Mouse (Mus musculus) testis, adult 2 months (tissue): ENCODE data around the gene Ngly1.

Source experiments
- CTCF ChIP-seq: fragments of 200-500 bp; IDR thresholded peaks from 2 replicates; pipeline ENCODE4 v1.5.1; 2012; ENCODE audit warnings: low read depth, mild to moderate bottlenecking, inconsistent platforms, low read length, moderate library complexity; ENCODE audit not compliant: control insufficient read depth, insufficient read depth, insufficient replicate concordance
- POLR2A ChIP-seq: fragments of 200-500 bp; IDR thresholded peaks from 2 replicates; pipeline ENCODE4 v1.6.1; 2012; ENCODE audit warnings: low read depth, mild to moderate bottlenecking, inconsistent platforms, low read length, moderate library complexity; ENCODE audit not compliant: control insufficient read depth

DNA sequence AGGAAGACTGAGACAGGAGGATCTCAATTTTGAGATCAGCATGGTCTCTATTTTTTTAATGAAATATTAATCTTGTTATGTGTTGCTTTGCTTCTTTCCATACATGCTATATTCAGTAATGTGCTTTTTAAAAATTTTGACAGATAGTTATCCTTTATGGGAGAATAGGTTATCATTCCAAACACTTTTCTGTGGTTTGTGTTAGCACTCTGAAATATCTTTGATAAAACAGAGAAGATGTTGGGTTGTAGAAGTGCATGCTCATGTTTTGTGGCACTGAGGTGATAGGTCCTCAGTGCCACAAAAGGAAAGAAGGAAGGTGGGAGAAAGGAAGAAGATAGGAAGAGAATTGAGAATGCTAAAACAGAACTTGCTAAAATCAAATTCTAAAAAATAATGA, 43.9 kb downstream of the Ngly1 start:
- TF ChIP-seq CTCF, result no peak
- TF ChIP-seq POLR2A, result no peak
